Mouse (Mus musculus) CH12.LX (cell line): ENCODE measurements at regions not wholly inside any gene's neighbourhood (a gene's known extent, or its start where the extent isn't known, plus 50 kb on each side); places are given as distances from the start of the nearest gene placed in this dataset.

Experiments used
- DNase-seq: peaks from one replicate; pipeline ENCODE4 v3.0.0-alpha.2; 2013; ENCODE audit errors: extremely low read depth
- H3K27ac ChIP-seq: 2 replicates; pipeline ENCODE4 v1.5.1; 2012; ENCODE audit warnings: low read depth, mild to moderate bottlenecking, control low read depth, moderate library complexity; ENCODE audit not compliant: insufficient read depth
- H3K27me3 ChIP-seq: replicated peaks from 2 replicates; pipeline ENCODE3; 2012; ENCODE audit warnings: inconsistent platforms
- H3K36me3 ChIP-seq, 2 experiments: replicated peaks in 1 of 2; 2 replicates each; pipeline versions ENCODE3 to v1.6.1; 2012; ENCODE audit warnings: inconsistent platforms in 1 of 2, low read length in 1 of 2, mild to moderate bottlenecking in 1 of 2, mixed read lengths in 1 of 2, moderate library complexity in 1 of 2; ENCODE audit not compliant: control insufficient read depth in 1 of 2, insufficient read depth in 1 of 2
- H3K4me1 ChIP-seq, 2 experiments: 2 replicates each; pipeline ENCODE4 v1.6.1; 2012; ENCODE audit warnings: inconsistent platforms in 1 of 2, moderate library complexity in 1 of 2; ENCODE audit not compliant: insufficient read depth in 2 of 2, control insufficient read depth in 1 of 2
- H3K4me2 ChIP-seq: 2 replicates; pipeline ENCODE4 v1.6.1; 2012; ENCODE audit warnings: low read depth, mild to moderate bottlenecking, control low read depth; ENCODE audit not compliant: poor library complexity, insufficient read depth, severe bottlenecking
- H3K4me3 ChIP-seq, 3 experiments: fragments of 150-350 bp in 1 of 3; sonication (generic) in 1 of 3; replicated peaks in 1 of 3; 2 replicates each; pipeline versions ENCODE3 to v1.5.1; 2011 to 2012; ENCODE audit warnings: low read depth in 2 of 3, low read length in 2 of 3, mild to moderate bottlenecking in 2 of 3, moderate library complexity in 2 of 3, control low read depth in 1 of 3, improper control_type of control experiment in 1 of 3, inconsistent platforms in 1 of 3, mixed read lengths in 1 of 3; ENCODE audit not compliant: poor library complexity in 1 of 3
- H3K79me2 ChIP-seq: replicated peaks from 2 replicates; pipeline ENCODE4 v1.6.1; 2012; ENCODE audit warnings: mild to moderate bottlenecking, moderate library complexity; ENCODE audit not compliant: control insufficient read depth, poor library complexity, insufficient read depth, severe bottlenecking; ENCODE audit errors: extremely low read depth
- H3K9ac ChIP-seq: 2 replicates; pipeline ENCODE4 v1.6.1; 2012; ENCODE audit warnings: low read depth, mild to moderate bottlenecking, control low read depth, moderate library complexity; ENCODE audit not compliant: insufficient read depth
- H3K9me3 ChIP-seq: replicated peaks from 2 replicates; pipeline ENCODE3; 2012; ENCODE audit warnings: low read length, inconsistent platforms, mixed read lengths
- BHLHE40 ChIP-seq: IDR thresholded peaks from 2 replicates; pipeline ENCODE4 v1.6.1; 2011; ENCODE audit warnings: mild to moderate bottlenecking, low read depth, low read length, improper control_type of control experiment
- CHD1 ChIP-seq: IDR thresholded peaks from 2 replicates; pipeline ENCODE4 v1.6.1; 2012; ENCODE audit warnings: low read depth, low read length, improper control_type of control experiment, inconsistent platforms
- CHD2 ChIP-seq: IDR thresholded peaks from 2 replicates; pipeline ENCODE4 v1.6.1; 2011; ENCODE audit warnings: low read length, improper control_type of control experiment
- ELF1 ChIP-seq: IDR thresholded peaks from 2 replicates; pipeline ENCODE4 v1.6.1; 2014; ENCODE audit warnings: low read depth, mild to moderate bottlenecking, inconsistent platforms, low read length, improper control_type of control experiment
- EP300 ChIP-seq: IDR thresholded peaks from 2 replicates; pipeline ENCODE4 v1.6.1; 2011; ENCODE audit warnings: low read length, improper control_type of control experiment
- ETS1 ChIP-seq: conservative IDR thresholded peaks from 2 replicates; pipeline ENCODE4 v1.6.1; 2012; ENCODE audit warnings: low read depth, mild to moderate bottlenecking, inconsistent platforms, low read length, improper control_type of control experiment, moderate library complexity
- HCFC1 ChIP-seq: IDR thresholded peaks from 2 replicates; pipeline ENCODE4 v1.6.1; 2012; ENCODE audit warnings: low read depth, mild to moderate bottlenecking, inconsistent platforms, low read length, improper control_type of control experiment
- IRF4 ChIP-seq: IDR thresholded peaks from 2 replicates; pipeline ENCODE4 v1.6.1; 2014; ENCODE audit warnings: low read depth, mild to moderate bottlenecking, inconsistent platforms, low read length, improper control_type of control experiment
- JUN ChIP-seq: IDR thresholded peaks from 2 replicates; pipeline ENCODE4 v1.6.1; 2011; ENCODE audit warnings: low read depth, mild to moderate bottlenecking, low read length, improper control_type of control experiment, moderate library complexity; ENCODE audit not compliant: insufficient read depth
- JUND ChIP-seq: conservative IDR thresholded peaks from 2 replicates; pipeline ENCODE4 v1.6.1; 2011; ENCODE audit warnings: low read depth, low read length, improper control_type of control experiment
- KAT2A ChIP-seq: IDR thresholded peaks from 2 replicates; pipeline ENCODE4 v1.6.1; 2012; ENCODE audit warnings: low read length, improper control_type of control experiment, inconsistent platforms; ENCODE audit not compliant: insufficient replicate concordance
- MAFK ChIP-seq: IDR thresholded peaks from 2 replicates; pipeline ENCODE4 v1.6.1; 2011; ENCODE audit warnings: low read length, improper control_type of control experiment; ENCODE audit not compliant: insufficient replicate concordance
- MXI1 ChIP-seq: IDR thresholded peaks from 2 replicates; pipeline ENCODE4 v1.6.1; 2011; ENCODE audit warnings: mild to moderate bottlenecking, low read depth, low read length, improper control_type of control experiment
- NELFE ChIP-seq: IDR thresholded peaks from 2 replicates; pipeline ENCODE4 v1.6.1; 2011; ENCODE audit warnings: low read depth, low read length, improper control_type of control experiment
- NRF1 ChIP-seq: IDR thresholded peaks from 2 replicates; pipeline ENCODE4 v1.6.1; 2014; ENCODE audit warnings: low read depth, mild to moderate bottlenecking, inconsistent platforms, low read length, improper control_type of control experiment, moderate library complexity
- PAX5 ChIP-seq: IDR thresholded peaks from 2 replicates; pipeline ENCODE4 v1.6.1; 2012; ENCODE audit warnings: low read length, inconsistent platforms, mixed read lengths
- POLR2AphosphoS2 ChIP-seq: IDR thresholded peaks from 2 replicates; pipeline ENCODE4 v1.6.1; 2011; ENCODE audit warnings: low read depth, low read length, improper control_type of control experiment
- RAD21 ChIP-seq: IDR thresholded peaks from 2 replicates; pipeline ENCODE4 v1.6.1; 2011; ENCODE audit warnings: low read depth, mild to moderate bottlenecking, low read length, improper control_type of control experiment, moderate library complexity
- RCOR1 ChIP-seq: conservative IDR thresholded peaks from 2 replicates; pipeline ENCODE4 v1.6.1; 2012; ENCODE audit warnings: low read depth, mild to moderate bottlenecking, inconsistent platforms, low read length, improper control_type of control experiment
- SMC3 ChIP-seq: IDR thresholded peaks from 2 replicates; pipeline ENCODE4 v1.6.1; 2011; ENCODE audit warnings: low read depth, low read length, improper control_type of control experiment
- TCF12 ChIP-seq: IDR thresholded peaks from 2 replicates; pipeline ENCODE4 v1.6.1; 2014; ENCODE audit warnings: low read depth, mild to moderate bottlenecking, inconsistent platforms, low read length, improper control_type of control experiment
- UBTF ChIP-seq: IDR thresholded peaks from 2 replicates; pipeline ENCODE4 v1.6.1; 2012; ENCODE audit warnings: low read depth, mild to moderate bottlenecking, inconsistent platforms, low read length, improper control_type of control experiment, moderate library complexity
- ZC3H11A ChIP-seq: IDR thresholded peaks from 2 replicates; pipeline ENCODE4 v1.6.1; 2012; ENCODE audit warnings: low read depth, mild to moderate bottlenecking, inconsistent platforms, low read length, improper control_type of control experiment
- ZNF384 ChIP-seq: IDR thresholded peaks from 2 replicates; pipeline ENCODE4 v1.6.1; 2012; ENCODE audit warnings: low read depth, low read length, improper control_type of control experiment, inconsistent platforms
- dilution Hi-C: fragments of 300-500 bp; cut with MboI; formaldehyde crosslinking; loops from 2 replicates; pipeline ENCODE4 v1.14.3; 2020; ENCODE audit warnings: low sequenced_read_pairs; ENCODE audit not compliant: extremely low pct_unique_long_range_greater_than_20kb, extremely low pct_ligation_motif_present
- in situ Hi-C: fragments of 300-500 bp; cut with MboI; formaldehyde crosslinking; loops from 3 replicates; pipeline ENCODE4 v1.14.3; 2019; ENCODE audit warnings: low sequenced_read_pairs, low pct_ligation_motif_present, low pct_unique_long_range_greater_than_20kb, mixed read lengths

- Histone ChIP-seq H3K27me3 (no peaks in the 10 kb centered on the region), H3K27ac (no peak overlapping the region), H3K9ac (no peak overlapping the region), H3K4me1 (no peaks in the 10 kb centered on the region), H3K4me3 (no peak overlapping the region), H3K9me3 (no peaks in the 10 kb centered on the region), H3K4me2 (no peak overlapping the region), H3K36me3 (no peaks in the 10 kb centered on the region), H3K79me2 (no peaks in the 10 kb centered on the region)
- in situ Hi-C loops (no loop called here), dilution Hi-C loops (no loop called here)
- no peak for DNase-seq
- no peak for TF ChIP-seq RAD21
- TF ChIP-seq HCFC1 = no peak
- TF ChIP-seq KAT2A = no peak
- TF ChIP-seq IRF4 = no peak
- no peak for TF ChIP-seq CHD2
- no peak for TF ChIP-seq JUN
- no peak for TF ChIP-seq BHLHE40
- TF ChIP-seq UBTF = no peak
- no peak for TF ChIP-seq CHD1
- TF ChIP-seq ZC3H11A = no peak
- TF ChIP-seq POLR2AphosphoS2 = no peak
Observed at GRCm38 (mm10) chr10:14978093-14978755, 260.2 kb upstream of the Gje1 start.

GRCm38 (mm10) chr10:14977268-14978000 is 259.4 kb upstream of the Gje1 start:
- TF ChIP-seq EP300 (no peak), HCFC1 (no peak), JUND (no peak), MXI1 (no peak), RAD21 (no peak), POLR2AphosphoS2 (no peak), MAFK (no peak), ETS1 (no peak), NRF1 (no peak), NELFE (no peak), PAX5 (no peak), RCOR1 (no peak), JUN (no peak), ZNF384 (no peak), TCF12 (no peak), ELF1 (no peak), CHD1 (no peak), SMC3 (no peak)
- Histone ChIP-seq H3K27ac (no peak overlapping the region), H3K9me3 (no peaks in the 10 kb centered on the region), H3K4me3 (no peak overlapping the region), H3K4me1 (no peaks in the 10 kb centered on the region), H3K9ac (no peak overlapping the region), H3K4me2 (no peak overlapping the region), H3K79me2 (no peaks in the 10 kb centered on the region), H3K27me3 (no peaks in the 10 kb centered on the region), H3K36me3 (no peaks in the 10 kb centered on the region)
- in situ Hi-C loops (no loop called here), dilution Hi-C loops (no loop called here)
- no peak for DNase-seq
